Mouse (Mus musculus): ENCODE results near the gene Psmb11. TPM values are rescaled to one million over a fixed set of nuclear protein-coding genes. Genes with fewer than 3 reads are reported as not detected.

Psmb11 gene
- 0.20 and 0.33 TPM in 2 replicates for polyA plus RNA-seq (2012; rRNA removed)

GRCm38 (mm10) chr14:54621133-54621532 is at the start of gene Psmb11:
Gene Psmb11 (plus strand): TSS chr14:54621433.

DNA sequence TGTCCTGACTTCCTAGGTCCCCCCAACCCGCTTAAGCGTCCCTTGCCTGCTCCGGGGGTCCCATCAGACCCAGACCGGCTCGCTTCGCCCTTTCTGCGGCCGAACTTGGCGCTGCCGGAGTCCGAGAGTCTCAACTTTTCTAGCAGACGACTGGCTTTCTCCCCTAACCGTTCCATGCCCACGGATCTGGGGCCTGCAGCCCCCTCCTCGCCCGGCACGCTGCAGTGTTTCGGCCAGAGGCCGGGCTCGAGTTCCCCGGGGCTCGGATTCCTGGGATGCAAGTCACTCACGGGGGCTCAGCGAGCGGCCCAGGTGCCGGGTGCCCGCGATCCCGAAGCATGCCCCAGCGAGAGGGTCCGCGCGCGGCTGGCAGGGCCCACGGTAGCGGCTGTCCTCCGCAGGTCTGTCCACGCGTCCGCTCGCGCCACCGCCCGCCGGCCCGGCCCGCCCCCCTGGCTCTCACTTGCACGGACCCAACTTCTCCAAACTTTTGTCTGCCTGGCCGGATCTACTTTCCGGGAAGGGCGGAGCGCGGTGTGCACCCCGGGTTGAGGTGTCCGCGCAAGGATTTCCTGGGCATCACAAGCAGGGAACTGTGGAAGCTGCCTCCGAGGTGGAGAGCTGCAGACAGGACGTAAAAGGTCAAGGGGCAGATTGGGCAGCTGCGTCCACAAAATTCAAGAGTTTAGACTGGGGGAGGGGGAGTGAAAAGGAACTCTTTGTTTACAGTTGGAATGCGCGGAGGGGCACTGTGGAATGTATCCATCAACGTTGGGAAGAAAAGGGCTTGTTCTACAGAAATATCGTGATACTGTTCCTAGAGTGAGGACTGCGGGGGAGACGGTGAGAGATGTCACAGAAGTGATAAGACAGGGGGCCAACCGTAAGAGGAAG is 43.9 kb upstream of the Psmb11 start, which contains the start of gene Ajuba:
Gene Ajuba, minus strand, starts transcription at position 470 of the 894 bp plus-strand sequence.

GRCm38 (mm10) chr14:54605752-54606321 is 15.4 kb upstream of the Psmb11 start, which contains the start of gene 4931414P19Rik:
Gene 4931414P19Rik (minus strand): TSS chr14:54605993.

DNA sequence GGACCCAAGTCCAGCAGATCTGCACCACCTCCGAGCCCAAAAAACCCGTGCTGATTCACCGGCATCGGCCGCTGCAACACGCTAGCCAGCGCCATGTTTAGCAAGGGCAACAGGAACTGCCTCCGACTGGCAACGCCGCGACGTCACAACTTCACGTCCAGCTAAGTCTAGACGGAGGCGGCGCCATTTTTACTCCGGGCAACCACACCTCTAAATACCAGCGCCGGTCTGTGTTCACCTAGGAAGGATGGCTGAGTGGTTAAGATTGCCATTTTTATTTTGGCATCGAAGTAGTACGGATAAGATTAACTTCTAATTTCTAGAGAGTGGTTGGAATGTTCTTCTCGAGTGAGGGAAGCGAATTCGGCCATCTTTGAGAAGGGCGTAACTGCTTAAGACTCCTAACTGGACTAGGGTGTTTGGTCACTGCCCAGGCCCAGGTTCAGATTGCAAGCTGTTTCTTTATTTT is 3.3 kb upstream of the Psmb11 start, which contains the start of gene Psmb5:
Gene Psmb5, minus strand, starts transcription at position 126 of the 469 bp plus-strand sequence.

DNA sequence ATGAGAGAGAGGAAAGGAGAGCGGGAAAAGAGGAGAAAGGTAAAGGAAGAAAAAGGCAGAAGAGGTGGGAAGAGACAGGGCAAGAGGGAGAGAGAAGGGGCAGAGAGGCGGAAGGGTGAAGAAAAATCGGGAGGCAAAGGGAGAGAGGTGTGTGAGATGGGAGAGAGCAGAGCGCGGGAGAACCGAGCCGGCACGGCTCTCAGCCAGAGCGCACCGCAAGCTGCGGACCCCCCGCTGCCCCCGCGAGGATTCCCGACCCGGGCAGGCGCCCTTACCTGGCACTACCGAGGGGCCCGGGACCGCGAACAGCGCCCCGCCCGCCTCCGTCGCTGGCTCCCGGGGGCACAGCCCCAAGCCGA is 19.7 kb downstream of the Psmb11 start, which contains the start of gene Gm17606:
Gene Gm17606, plus strand, starts transcription at position 7 of the 359 bp plus-strand sequence.

DNA sequence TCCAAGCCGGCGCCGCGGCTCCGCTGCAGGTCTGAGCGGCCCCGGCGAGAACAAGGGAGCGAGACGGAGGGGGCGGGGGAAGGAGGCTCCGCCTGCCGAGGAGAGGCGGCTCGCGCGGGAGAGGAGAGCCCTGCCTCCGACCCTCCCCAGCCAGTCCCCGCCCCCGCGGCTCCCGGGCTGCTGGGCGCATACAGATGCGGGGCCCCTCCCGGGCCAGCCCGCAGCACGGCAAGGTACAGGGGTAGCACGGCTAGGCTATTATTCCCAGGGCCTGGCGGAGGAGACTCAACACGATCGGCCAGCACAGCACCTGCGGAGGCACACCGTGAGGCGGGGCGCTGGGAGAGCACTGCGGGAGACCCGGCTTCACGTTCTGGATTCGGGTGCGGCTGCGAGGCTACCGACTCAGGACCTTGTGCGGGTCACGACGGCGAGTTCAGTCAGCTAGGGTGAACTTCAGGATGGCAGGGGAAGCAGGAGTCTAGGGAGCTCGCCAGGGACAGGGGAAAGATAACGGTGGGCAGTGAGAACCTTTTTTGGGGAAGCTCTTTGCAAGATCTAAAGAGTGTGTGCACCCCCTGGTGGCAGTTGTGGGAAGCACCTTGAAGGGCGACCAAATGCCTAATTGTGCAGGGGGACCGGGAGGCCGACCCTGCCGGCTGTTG is 20.2 kb downstream of the Psmb11 start, which contains the start of gene Cdh24:
Gene Cdh24, minus strand, starts transcription at position 60 of the 665 bp plus-strand sequence.

Other genes starting within 250 kb of the Psmb11 start
- 29.5 and 33.5 TPM in 2 replicates for gene Slc7a7, start 203.7 kb upstream of the Psmb11 start, polyA plus RNA-seq (2012; rRNA removed)
- 312 and 887 TPM in 2 replicates for gene Mrpl52, start 194.5 kb upstream of the Psmb11 start, polyA plus RNA-seq (2012; rRNA removed)
- gene Mmp14, start 189.8 kb upstream of the Psmb11 start, polyA plus RNA-seq (2012; rRNA removed) = 466 and 518 TPM in 2 replicates
- 183 and 195 TPM in 2 replicates for gene Lrp10, start 157.3 kb upstream of the Psmb11 start, polyA plus RNA-seq (2012; rRNA removed)
- 5.3 and 7.4 TPM in 2 replicates for gene Rem2, start 145.3 kb upstream of the Psmb11 start, polyA plus RNA-seq (2012; rRNA removed)
- gene Prmt5, start 103.9 kb upstream of the Psmb11 start, polyA plus RNA-seq (2012; rRNA removed) = 26.2 and 38.4 TPM in 2 replicates
- gene Haus4, start 66.8 kb upstream of the Psmb11 start, polyA plus RNA-seq (2012; rRNA removed) = 18.1 and 26.5 TPM in 2 replicates
- 36.7 and 50.0 TPM in 2 replicates for gene Ajuba, start 43.9 kb upstream of the Psmb11 start, polyA plus RNA-seq (2012; rRNA removed)
- gene 4931414P19Rik, start 15.4 kb upstream of the Psmb11 start, polyA plus RNA-seq (2012; rRNA removed) = 6.8 and 9.0 TPM in 2 replicates
- gene Psmb5, start 3.4 kb upstream of the Psmb11 start, polyA plus RNA-seq (2012; rRNA removed) = 210 and 317 TPM in 2 replicates
- gene Gm17606, start 19.5 kb downstream of the Psmb11 start, polyA plus RNA-seq (2012; rRNA removed) = not detected in 2 replicates
- gene Cdh24, start 19.9 kb downstream of the Psmb11 start, polyA plus RNA-seq (2012; rRNA removed) = 16.8 and 16.9 TPM in 2 replicates
- 72.7 and 96.5 TPM in 2 replicates for gene 1700123O20Rik, start 64.8 kb downstream of the Psmb11 start, polyA plus RNA-seq (2012; rRNA removed)
- gene Acin1, start 65.5 kb downstream of the Psmb11 start, polyA plus RNA-seq (2012; rRNA removed) = 165 and 172 TPM in 2 replicates
- gene Gm29776, start 77.4 kb downstream of the Psmb11 start, polyA plus RNA-seq (2012; rRNA removed) = 0.26 and 0.71 TPM in 2 replicates
- gene Cebpe, start 90.7 kb downstream of the Psmb11 start, polyA plus RNA-seq (2012; rRNA removed) = 2.2 and 2.5 TPM in 2 replicates
- 70.9 and 104 TPM in 2 replicates for gene Slc7a8, start 160.5 kb downstream of the Psmb11 start, polyA plus RNA-seq (2012; rRNA removed)
- 0.19 and 0.30 TPM in 2 replicates for gene Rnf212b, start 192.7 kb downstream of the Psmb11 start, polyA plus RNA-seq (2012; rRNA removed)
- gene Homez, start 249.5 kb downstream of the Psmb11 start, polyA plus RNA-seq (2012; rRNA removed) = 6.3 and 8.0 TPM in 2 replicates

Data from ovary, adult 2 months (tissue).